Mouse (Mus musculus) left cerebral cortex, postnatal 14 days (tissue): ENCODE measurements around the gene Ckmt2. TPM values are rescaled to one million over a fixed set of nuclear protein-coding genes. Genes with fewer than 3 reads are reported as not detected.

Experiments
- DNase-seq, 2 experiments: peaks; one replicate each; pipeline ENCODE4 v3.0.0; 2021 to 2022; ENCODE audit warnings: low spot score in 2 of 2, mixed read lengths in 1 of 2
- intact Hi-C: fragments of 180-260 bp; cut with DNase I; formaldehyde crosslinking; loops from one replicate; pipeline ENCODE4 v1.15.1; 2025
- long read RNA-seq, 2 experiments: library from polyadenylated mRNA; stranded (forward); transcript quantifications; one replicate each; pipeline ENCODE4 v2.0.0; 2021
- total RNA-seq, 2 experiments: library from RNA; stranded (reverse); gene quantifications; 2 replicates each; pipeline ENCODE4 v1.2.3; 2021

The Ckmt2 gene
- not detected for total RNA-seq
- long read RNA-seq, experiment 1, result 0 reads
- long read RNA-seq, experiment 2, result 0 reads

GRCm38 (mm10) chr13:91876741-91877349 lies at the start of gene Ckmt2:
Ckmt2 (minus strand) TSS chr13:91876885.
- intact Hi-C loops, result no loop called here
- no peak for DNase-seq

- intact Hi-C loops, result no loop called here
Observed at GRCm38 (mm10) chr13:91921010-91921409, 44.3 kb upstream of the Ckmt2 start.

DNA sequence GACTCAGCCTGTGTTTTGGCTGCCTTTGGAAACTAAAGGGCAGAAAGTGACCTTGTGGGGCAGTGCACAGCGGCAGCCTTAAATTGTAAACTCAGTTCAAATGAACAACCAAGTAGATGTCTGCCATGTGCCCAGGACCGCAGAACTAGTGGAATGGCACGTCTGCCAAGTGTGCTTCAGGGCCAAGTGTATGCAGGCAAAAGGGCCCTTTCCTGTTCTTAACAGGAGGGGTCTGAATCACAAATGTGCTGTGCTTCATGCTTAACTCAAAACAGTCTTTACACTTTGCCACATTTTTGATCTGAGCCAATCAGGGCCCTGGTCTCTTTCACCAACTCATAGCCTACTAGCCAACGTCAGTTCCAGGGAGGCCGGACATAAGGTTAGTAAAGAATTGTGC lies 42.1 kb upstream of the Ckmt2 start:
- no peak for DNase-seq
- intact Hi-C loops, result loop anchor here (10.0 kb wide), 1 partner anchor 306 kb away; no protein-coding TSS in a partner anchor

More at GRCm38 (mm10) chr13:91921010-91921409, 44.3 kb upstream of the Ckmt2 start:
- no peak for DNase-seq

DNA sequence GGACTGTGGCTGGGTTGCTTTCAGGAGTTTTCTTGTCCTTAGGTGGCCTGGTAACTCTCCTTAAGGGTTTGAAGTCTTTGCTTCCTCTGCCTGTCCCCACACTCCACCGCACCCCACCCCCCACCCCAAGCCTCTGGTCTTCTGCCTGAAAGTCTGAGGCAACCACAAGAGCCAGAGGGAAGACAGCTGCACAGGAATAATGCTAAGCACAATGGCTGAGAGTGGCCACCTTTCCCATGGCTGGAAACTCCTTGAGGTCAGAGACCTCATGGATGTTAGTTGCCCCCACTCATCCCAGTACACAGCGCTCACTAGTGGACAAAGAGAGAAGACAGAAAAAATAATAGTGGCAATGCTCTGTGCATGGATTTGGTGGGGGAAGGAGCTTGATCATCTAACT lies 41.1 kb upstream of the Ckmt2 start:
- intact Hi-C loops, result loop anchor here (10.0 kb wide), 1 partner anchor 307 kb away; no protein-coding TSS in a partner anchor
- DNase-seq, result no peak

- no peak for DNase-seq
- intact Hi-C loops, result loop anchor here (10.0 kb wide), 1 partner anchor 308 kb away; no protein-coding TSS in a partner anchor
Observed at GRCm38 (mm10) chr13:91916308-91916707, 39.6 kb upstream of the Ckmt2 start.

DNA sequence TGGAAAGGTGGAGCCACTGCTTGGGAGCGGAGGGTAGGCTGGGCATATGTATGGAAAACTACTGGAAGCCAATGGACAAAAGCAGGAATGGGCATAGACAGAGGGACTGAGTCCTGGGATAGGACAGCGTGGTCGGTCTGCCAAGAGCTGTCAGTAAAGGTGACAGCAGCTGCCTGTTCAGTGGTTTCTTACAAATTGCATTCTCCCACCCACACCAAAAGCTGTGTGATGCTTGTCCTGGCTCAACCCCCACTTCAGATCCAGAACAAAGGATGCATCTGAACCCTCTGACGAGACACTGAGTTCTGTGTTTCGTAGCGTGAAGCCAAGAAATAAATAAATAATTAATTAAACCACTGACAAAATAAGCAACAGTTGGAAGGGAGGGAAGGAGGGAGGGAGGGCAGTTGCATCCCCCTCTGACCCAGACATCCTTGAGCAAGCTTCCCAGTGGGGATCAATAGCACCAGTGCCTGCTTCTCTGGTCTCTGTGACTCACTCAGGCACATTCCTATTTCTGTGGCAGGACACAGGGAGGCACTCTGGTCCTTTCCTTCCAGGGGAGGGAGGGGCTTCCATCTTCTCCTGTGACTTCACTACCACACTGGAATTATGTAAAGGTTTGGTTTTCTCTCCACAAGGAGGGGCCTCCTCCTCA lies 39.0 kb upstream of the Ckmt2 start:
- intact Hi-C loops, result loop anchor here (10.0 kb wide), 1 partner anchor 309 kb away; no protein-coding TSS in a partner anchor
- DNase-seq, result peak; percentile 33 to 79

- no peak for DNase-seq
- intact Hi-C loops, result loop anchor here (10.0 kb wide), 1 partner anchor 310 kb away; no protein-coding TSS in a partner anchor
Observed at GRCm38 (mm10) chr13:91915192-91915581, 38.5 kb upstream of the Ckmt2 start.

GRCm38 (mm10) chr13:91911652-91912051 lies 35.0 kb upstream of the Ckmt2 start:
- DNase-seq, result no peak
- intact Hi-C loops, result loop anchor here (5.0 to 10.0 kb wide), 2 partner anchors 216 to 313 kb away; no protein-coding TSS in a partner anchor

- DNase-seq, result no peak
- intact Hi-C loops, result loop anchor here (5.0 to 10.0 kb wide), 2 partner anchors 216 to 314 kb away; no protein-coding TSS in a partner anchor
Observed at GRCm38 (mm10) chr13:91911211-91911610, 34.5 kb upstream of the Ckmt2 start.

- intact Hi-C loops, result loop anchor here (2.0 to 10.0 kb wide), 2 partner anchors 428 to 576 kb away; partner anchors contain the start of gene Fam151b
Observed at GRCm38 (mm10) chr13:91908202-91908980, 31.7 kb upstream of the Ckmt2 start.

GRCm38 (mm10) chr13:91906338-91906737 lies 29.7 kb upstream of the Ckmt2 start:
- intact Hi-C loops, result loop anchor here (10.0 kb wide), 1 partner anchor 578 kb away; the partner anchor contains the start of gene Fam151b
- DNase-seq, result no peak

More at GRCm38 (mm10) chr13:91908202-91908980, 31.7 kb upstream of the Ckmt2 start:
- DNase-seq, result peak; percentile 86

GRCm38 (mm10) chr13:91896476-91896875 lies 19.8 kb upstream of the Ckmt2 start:
- no peak for DNase-seq
- intact Hi-C loops, result no loop called here

DNA sequence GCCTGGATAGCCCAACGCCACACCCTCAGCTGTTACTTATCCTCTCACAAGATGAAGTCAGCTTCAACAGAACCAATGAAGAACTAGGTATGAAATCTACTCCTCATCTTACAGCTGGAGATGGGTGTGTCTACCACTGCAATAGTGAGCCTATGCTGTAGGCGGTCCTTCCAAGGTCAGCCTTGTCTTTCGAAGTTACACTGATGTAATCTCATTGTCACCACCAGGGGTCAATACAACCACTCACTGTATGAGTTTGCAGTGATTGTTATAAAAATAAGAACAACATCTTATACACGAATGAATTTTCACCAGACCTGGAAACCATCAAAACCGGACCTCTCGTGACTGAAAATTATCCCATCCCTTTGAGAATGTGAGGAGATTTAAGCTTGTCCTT lies 16.4 kb upstream of the Ckmt2 start:
- intact Hi-C loops, result no loop called here
- DNase-seq, result peak in 1 of 2 experiments; percentile 50

- intact Hi-C loops, result no loop called here
- no peak for DNase-seq
Observed at GRCm38 (mm10) chr13:91890031-91890619, 13.4 kb upstream of the Ckmt2 start.

- DNase-seq, result no peak
- intact Hi-C loops, result no loop called here
Observed at GRCm38 (mm10) chr13:91884714-91885386, 8.2 kb upstream of the Ckmt2 start.

DNA sequence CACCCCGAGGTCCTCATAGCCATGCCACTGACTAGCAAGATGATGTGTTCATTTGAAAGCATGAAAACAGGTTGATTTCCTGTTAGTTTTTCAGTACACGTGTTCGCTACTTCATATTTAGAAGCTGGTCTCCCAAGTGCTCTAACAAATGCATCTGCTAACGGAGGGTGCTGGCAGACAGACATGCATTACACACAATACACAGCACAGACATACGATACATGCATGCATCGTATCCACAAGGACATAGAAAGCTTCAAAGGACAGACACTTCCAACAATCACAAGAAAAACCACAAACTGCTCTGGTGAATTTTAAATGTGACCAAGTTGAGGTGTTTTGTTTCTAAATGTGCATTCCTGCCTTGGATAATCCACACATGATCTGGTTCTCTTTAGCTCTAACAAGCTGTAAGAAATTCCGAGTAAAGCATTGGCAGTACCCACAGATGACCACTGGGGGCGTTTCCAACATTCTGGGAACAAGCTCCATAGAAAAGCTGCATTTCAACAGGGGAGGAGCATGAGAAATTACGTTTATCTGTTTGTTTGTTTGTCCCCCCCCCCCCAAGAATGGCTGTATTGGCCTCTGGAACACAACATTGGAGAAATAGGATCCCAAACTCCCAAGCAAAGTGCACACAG lies 5.3 kb upstream of the Ckmt2 start:
- DNase-seq, result peak; percentile 82 to 91
- intact Hi-C loops, result no loop called here

GRCm38 (mm10) chr13:91880256-91880655 lies 3.6 kb upstream of the Ckmt2 start:
- DNase-seq, result no peak
- intact Hi-C loops, result no loop called here

- intact Hi-C loops, result no loop called here
- DNase-seq, result no peak
Observed at GRCm38 (mm10) chr13:91877996-91878395, 1.3 kb upstream of the Ckmt2 start.
